Mouse (Mus musculus) midbrain, postnatal 0 days (tissue): ENCODE data around the gene Vmn2r18. TPM values are rescaled to one million over a fixed set of nuclear protein-coding genes. Genes with fewer than 3 reads are reported as not detected.

Experiments used
- ATAC-seq: fragments of 200-750 bp; cut with Nextera tagmentation; 2 replicates; pipeline ENCODE4 v1.8.0; 2017; ENCODE audit warnings: moderate number of reproducible peaks, mild to moderate bottlenecking, moderate TSS enrichment, moderate library complexity; ENCODE audit not compliant: low FRiP score
- DNase-seq: peaks from one replicate; pipeline ENCODE4 v3.0.0-alpha.2; 2015; ENCODE audit warnings: low spot score
- H3K27ac ChIP-seq: fragments of 300-500 bp; sonication (generic); 2 replicates; pipeline ENCODE4 v1.5.1; 2014; ENCODE audit warnings: low read depth, mild to moderate bottlenecking, low read length, mixed read lengths
- H3K27me3 ChIP-seq: fragments of 300-500 bp; sonication (generic); 2 replicates; pipeline ENCODE4 v1.6.1; 2014; ENCODE audit warnings: low read length, control low read depth, mixed read lengths; ENCODE audit not compliant: insufficient read depth
- H3K36me3 ChIP-seq: fragments of 300-500 bp; sonication (generic); 2 replicates; pipeline ENCODE4 v1.6.1; 2014; ENCODE audit warnings: low read length, control low read depth, mixed read lengths; ENCODE audit not compliant: insufficient read depth
- H3K4me1 ChIP-seq: fragments of 300-500 bp; sonication (generic); 2 replicates; pipeline ENCODE4 v1.6.1; 2014; ENCODE audit warnings: mild to moderate bottlenecking, control low read depth, antibody characterized with exemption, low read length, mixed read lengths; ENCODE audit not compliant: insufficient read depth
- H3K4me2 ChIP-seq: fragments of 300-500 bp; sonication (generic); 2 replicates; pipeline ENCODE4 v1.6.1; 2014; ENCODE audit warnings: low read depth, mild to moderate bottlenecking, low read length, mixed read lengths; ENCODE audit not compliant: poor library complexity, severe bottlenecking
- H3K4me3 ChIP-seq: fragments of 300-500 bp; sonication (generic); 2 replicates; pipeline ENCODE4 v1.5.1; 2014; ENCODE audit warnings: low read depth, mild to moderate bottlenecking, low read length, moderate library complexity
- H3K9ac ChIP-seq: fragments of 300-500 bp; sonication (generic); replicated peaks from 2 replicates; pipeline ENCODE4 v1.6.1; 2014; ENCODE audit warnings: mild to moderate bottlenecking, low read length, moderate library complexity, mixed read lengths; ENCODE audit not compliant: poor library complexity, severe bottlenecking
- H3K9me3 ChIP-seq: fragments of 300-500 bp; sonication (generic); 2 replicates; pipeline ENCODE4 v1.6.1; 2016; ENCODE audit warnings: low read length, control low read depth
- CTCF ChIP-seq: IDR thresholded peaks from 2 replicates; pipeline ENCODE4 v1.5.1; 2016; ENCODE audit warnings: antibody characterized with exemption, mild to moderate bottlenecking
- whole genome bisulfite sequencing: fragments of 180-500 bp; shearing (Covaris S2); extraction: QIAGEN DNeasy Blood & Tissue Kit; methylation state at CpG from one replicate; pipeline ENCODE4 v1.1.7; 2014; 5-methylcytosine and 5-hydroxymethylcytosine counted together
- polyA plus RNA-seq: library from polyadenylated mRNA; unstranded; fragments of >200 nt; fragmentation: Nextera tagmentation; extraction: Ambion mirVana; gene quantifications from 2 replicates; pipeline ENCODE4 v1.2.1, GENCODE M21; 2015
- total RNA-seq: library from RNA; depleted of rRNA; stranded (reverse); fragments of >200 nt; gene quantifications from 2 replicates; pipeline ENCODE4 v1.2.3, GENCODE M21; 2014; rRNA removed

The Vmn2r18 gene
- 0.09 TPM in 1 of 2 replicates, not detected in the other for total RNA-seq
- polyA plus RNA-seq = 0.06 and 0.10 TPM in 2 replicates

DNA sequence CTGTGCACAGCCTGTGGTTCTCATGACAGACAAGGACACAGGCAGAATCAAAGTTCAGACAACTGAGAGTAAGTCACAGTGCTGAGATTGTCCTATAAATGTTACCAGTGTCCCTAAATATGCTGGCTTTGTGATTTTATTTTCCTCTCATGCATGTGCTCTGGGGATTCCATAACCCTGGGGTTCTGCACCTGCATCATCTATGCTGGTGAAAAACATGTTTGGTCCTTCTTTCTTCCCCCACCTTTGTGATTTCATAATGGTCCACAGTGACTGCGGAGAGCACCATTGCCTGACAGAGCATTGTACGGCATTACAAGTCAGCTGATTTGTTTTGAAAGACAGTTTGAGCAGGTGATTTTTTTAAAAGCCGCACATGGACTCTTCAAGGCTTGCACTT lies at the start of gene Vmn2r18:
TSS of gene Vmn2r18 (minus strand) at position 101 of the 400 bp plus-strand sequence.
- Histone ChIP-seq H3K27ac (no peak within 1 kb of the TSS), H3K4me3 (no peak within 1 kb of the TSS), H3K27me3 (no peaks in the 10 kb centered on the region), H3K9ac (no peak within 1 kb of the TSS), H3K36me3 (no peaks in the 10 kb centered on the region), H3K4me2 (no peak within 1 kb of the TSS), H3K4me1 (no peaks in the 10 kb centered on the region), H3K9me3 (no peaks in the 10 kb centered on the region)
- ATAC-seq = no peak
- no peak for DNase-seq
- no peak for TF ChIP-seq CTCF
- 84% methylated on average over 3 of the region's 3 CpGs for WGBS

GRCm38 (mm10) chr5:151651411-151651784 lies 45.6 kb upstream of the Vmn2r18 start:
- DNase-seq (no peak), ATAC-seq (no peak)
- no peak overlapping the region for H3K9ac ChIP-seq
- peak overlapping the region; percentile 55; the same call in 1 of the 2 replicates for H3K4me3 ChIP-seq
- H3K9me3 ChIP-seq = no peaks in the 10 kb centered on the region
- H3K4me2 ChIP-seq = peak overlapping the region; percentile 23
- peak overlapping the region; percentile 79; the same call in 1 of the 2 replicates for H3K27ac ChIP-seq
- H3K36me3 ChIP-seq = peaks cover 21% of the 10 kb centered on the region
- H3K27me3 ChIP-seq = no peaks in the 10 kb centered on the region
- no peak for TF ChIP-seq CTCF
- WGBS = 62% methylated on average over 3 of the region's 3 CpGs
- 0 out of 2 replicates have a peak, but pooled peaks cover 3% of the 10 kb centered on the region for H3K4me1 ChIP-seq

DNA sequence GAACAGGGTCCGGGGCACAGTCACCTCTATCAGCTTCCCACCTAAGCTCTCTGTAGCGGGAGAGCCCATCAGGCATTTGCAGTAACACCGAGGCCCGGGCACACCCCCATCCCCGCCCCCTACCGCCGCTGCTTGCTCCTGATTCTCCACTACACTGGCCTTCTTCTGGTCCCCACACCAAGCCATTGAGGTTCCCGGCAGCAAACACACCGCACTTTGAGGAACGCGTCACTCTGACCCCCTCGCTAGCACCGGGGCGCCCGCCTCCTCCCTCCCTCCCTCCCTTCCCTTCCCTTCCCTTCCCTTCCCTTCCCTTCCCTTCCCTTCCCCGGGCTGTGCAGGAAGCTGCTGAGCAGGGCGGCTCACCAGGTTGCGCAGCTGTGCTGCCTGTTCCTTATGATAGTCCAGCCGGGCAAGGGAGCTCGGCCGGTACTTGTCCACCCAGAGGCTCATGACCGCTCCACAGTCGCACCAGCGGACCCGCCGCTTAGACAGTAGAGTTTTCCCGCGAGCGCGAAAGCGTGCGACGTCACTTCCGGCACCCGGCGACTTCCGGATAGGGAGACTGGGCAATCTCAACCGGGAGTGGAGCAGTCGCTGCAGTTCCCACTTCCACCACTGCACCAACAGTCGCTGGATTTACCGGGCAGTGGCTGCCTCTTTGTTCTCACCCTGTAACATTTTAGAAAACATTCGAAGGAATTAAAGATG lies 45.0 kb upstream of the Vmn2r18 start, which contains the start of gene Rfc3:
TSS of gene Rfc3 (minus strand) at position 543 of the 711 bp plus-strand sequence.
- ATAC-seq (peak; percentile 99), DNase-seq (peak; percentile 98)
- peak within 1 kb of the TSS; percentile 69 for H3K9ac ChIP-seq
- WGBS = under 1% methylated on average over 38 of the region's 42 CpGs
- no peaks in the 10 kb centered on the region for H3K9me3 ChIP-seq
- TF ChIP-seq CTCF = peak; percentile 89
- H3K36me3 ChIP-seq = peaks cover 27% of the 10 kb centered on the region
- H3K4me2 ChIP-seq = peak within 1 kb of the TSS; percentile 71
- peak within 1 kb of the TSS; percentile 55 for H3K4me3 ChIP-seq
- no peaks in the 10 kb centered on the region for H3K27me3 ChIP-seq
- 0 out of 2 replicates have a peak, but pooled peaks cover 3% of the 10 kb centered on the region for H3K4me1 ChIP-seq
- peak within 1 kb of the TSS; percentile 79 for H3K27ac ChIP-seq

GRCm38 (mm10) chr5:151644845-151645244 lies 39.0 kb upstream of the Vmn2r18 start:
- Histone ChIP-seq H3K36me3 (peaks cover 55% of the 10 kb centered on the region), H3K4me1 (no peaks in the 10 kb centered on the region), H3K9ac (no peak overlapping the region), H3K4me3 (no peak overlapping the region), H3K27me3 (no peaks in the 10 kb centered on the region), H3K4me2 (no peak overlapping the region), H3K9me3 (no peaks in the 10 kb centered on the region), H3K27ac (no peak overlapping the region)
- TF ChIP-seq CTCF = peak; percentile 60
- DNase-seq (peak; percentile 1), ATAC-seq (no peak)
- WGBS = 94% methylated on average over 7 of the region's 7 CpGs

- peaks cover 48% of the 10 kb centered on the region for H3K36me3 ChIP-seq
- H3K27ac ChIP-seq = no peak overlapping the region
- DNase-seq (no peak), ATAC-seq (no peak)
- H3K4me1 ChIP-seq = no peaks in the 10 kb centered on the region
- no peaks in the 10 kb centered on the region for H3K9me3 ChIP-seq
- no peak for TF ChIP-seq CTCF
- H3K27me3 ChIP-seq = no peaks in the 10 kb centered on the region
- 93% methylated on average over 5 of the region's 5 CpGs for WGBS
- H3K4me3 ChIP-seq = no peak overlapping the region
- H3K9ac ChIP-seq = no peak overlapping the region
- no peak overlapping the region for H3K4me2 ChIP-seq
These were observed 37.0 kb upstream of the Vmn2r18 start for GRCm38 (mm10) chr5:151642867-151643266.

DNA sequence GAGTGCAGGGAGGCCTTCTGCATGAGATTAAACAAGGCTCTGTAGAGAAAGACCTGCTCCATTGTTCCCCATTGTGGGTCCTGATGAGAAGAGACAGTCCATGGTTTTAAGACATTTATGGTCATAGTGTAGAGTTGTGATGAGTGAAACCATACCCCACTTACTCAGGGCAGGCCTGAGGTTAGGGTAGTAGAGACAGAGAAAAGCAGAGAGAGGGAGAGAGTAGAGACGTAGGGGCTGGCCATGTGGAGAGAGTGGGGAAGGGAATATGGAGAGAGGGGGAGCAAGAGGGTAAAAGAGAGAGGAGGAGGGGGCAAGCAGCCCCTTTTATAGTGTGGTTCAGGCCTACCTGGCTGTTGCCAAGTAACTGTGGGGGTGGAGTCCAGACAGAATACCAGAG lies 36.3 kb upstream of the Vmn2r18 start:
- H3K9ac ChIP-seq = no peak overlapping the region
- H3K9me3 ChIP-seq = no peaks in the 10 kb centered on the region
- DNase-seq (no peak), ATAC-seq (no peak)
- H3K27me3 ChIP-seq = no peaks in the 10 kb centered on the region
- no peak for TF ChIP-seq CTCF
- peaks cover 40% of the 10 kb centered on the region for H3K36me3 ChIP-seq
- WGBS = 100% methylated on average over 1 of the region's 1 CpGs
- H3K27ac ChIP-seq = no peak overlapping the region
- no peak overlapping the region for H3K4me2 ChIP-seq
- H3K4me1 ChIP-seq = no peaks in the 10 kb centered on the region
- no peak overlapping the region for H3K4me3 ChIP-seq
